Mouse (Mus musculus): ENCODE measurements around the gene Camk1d.
"Not testable (repeated sequence)": the region's sequence is repeated elsewhere in the genome, so short reads cannot be mapped to it uniquely, and the experiment has no call there.

The Camk1d gene

GRCm38 (mm10) chr2:5563685-5564084 lies 150.6 kb downstream of the Camk1d start:
- DNase-seq (ENCODE audit: low read depth, low spot score): no peak
- Histone ChIP-seq H3K27me3 (ENCODE audit: control insufficient read depth, insufficient read depth, low read length, poor library complexity, severe bottlenecking) (no peaks in the 10 kb centered on the region), H3K36me3 (ENCODE audit: control insufficient read depth, insufficient read depth, low read length, poor library complexity, severe bottlenecking) (peaks cover 4% of the 10 kb centered on the region; the same call in 1 of the 2 replicates)

DNA sequence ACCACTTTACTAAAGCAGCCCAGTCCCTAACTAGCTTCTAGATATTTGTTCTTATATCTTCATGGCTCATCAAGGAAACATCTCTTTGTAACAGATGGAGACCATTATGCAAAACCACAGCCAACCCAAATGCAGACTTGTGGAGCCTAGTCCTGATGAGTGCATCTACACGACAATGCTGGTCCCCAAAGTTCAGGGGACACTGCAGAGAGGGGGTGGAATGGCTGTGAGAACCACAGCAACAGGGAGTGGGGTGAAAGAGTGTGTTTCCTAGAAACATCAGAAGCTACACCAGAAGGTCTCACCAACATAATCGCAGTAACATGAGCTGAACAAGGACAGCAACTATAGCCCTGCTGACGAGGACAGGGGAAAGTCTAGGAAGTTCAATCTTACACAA lies 152.9 kb downstream of the Camk1d start:
- Histone ChIP-seq H3K36me3 (ENCODE audit: control insufficient read depth, insufficient read depth, low read length, poor library complexity, severe bottlenecking) (peaks cover 4% of the 10 kb centered on the region; the same call in 1 of the 2 replicates), H3K27me3 (ENCODE audit: control insufficient read depth, insufficient read depth, low read length, poor library complexity, severe bottlenecking) (no peaks in the 10 kb centered on the region)
- DNase-seq (ENCODE audit: low read depth, low spot score): no peak

GRCm38 (mm10) chr2:5553264-5553663 lies 161.1 kb downstream of the Camk1d start:
- DNase-seq (ENCODE audit: low read depth, low spot score): no peak
- Histone ChIP-seq H3K36me3 (ENCODE audit: control insufficient read depth, insufficient read depth, low read length, poor library complexity, severe bottlenecking) (no peaks in the 10 kb centered on the region; the same call in 1 of the 2 replicates), H3K27me3 (ENCODE audit: control insufficient read depth, insufficient read depth, low read length, poor library complexity, severe bottlenecking) (no peaks in the 10 kb centered on the region)

DNA sequence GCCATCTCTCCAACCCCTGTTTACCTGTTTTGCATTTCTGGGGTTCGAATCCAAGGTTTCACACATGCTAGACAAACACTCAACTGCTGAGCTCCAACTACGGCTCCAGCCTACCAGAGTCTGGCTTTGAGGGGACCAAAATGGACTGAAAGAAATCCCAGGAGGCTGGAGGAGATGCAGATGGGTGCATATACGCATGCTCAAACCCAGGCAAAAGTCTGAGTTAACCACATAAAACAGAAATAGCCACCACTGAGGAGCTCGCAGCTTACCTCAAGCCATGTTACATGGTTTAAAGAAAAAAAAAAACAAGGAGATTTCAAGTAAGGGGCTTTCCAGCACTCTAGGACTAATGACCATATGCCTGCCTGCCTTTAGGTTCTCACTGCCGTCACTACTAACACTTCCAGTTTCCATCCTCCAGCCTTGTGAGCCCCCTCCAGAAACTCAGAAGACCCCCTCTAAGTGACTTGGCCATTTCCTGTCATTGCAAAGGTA lies 162.5 kb downstream of the Camk1d start:
- no peaks in the 10 kb centered on the region for H3K27me3 ChIP-seq (ENCODE audit: control insufficient read depth, insufficient read depth, low read length, poor library complexity, severe bottlenecking)
- no peaks in the 10 kb centered on the region; the same call in 1 of the 2 replicates for H3K36me3 ChIP-seq (ENCODE audit: control insufficient read depth, insufficient read depth, low read length, poor library complexity, severe bottlenecking)
- DNase-seq (ENCODE audit: low read depth, low spot score): peak; percentile 52

DNA sequence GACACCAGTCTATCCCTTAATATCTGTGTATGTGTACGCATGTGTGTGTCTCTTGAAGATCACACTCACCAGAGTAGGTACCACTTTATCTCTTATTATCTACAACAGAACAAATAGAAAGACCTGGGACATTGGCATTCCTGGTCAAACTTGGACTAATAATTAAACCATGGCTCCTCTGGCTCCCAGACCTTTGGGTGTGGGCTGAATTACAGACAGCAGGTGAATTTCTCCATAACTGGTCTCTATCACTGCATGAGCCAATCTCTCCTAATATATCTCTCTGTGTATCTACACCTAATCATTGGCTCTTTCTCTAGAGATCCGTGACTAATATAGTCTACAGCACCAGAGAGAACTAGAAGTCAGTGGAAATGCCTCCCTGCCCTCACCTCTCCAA lies 165.0 kb downstream of the Camk1d start:
- no peaks in the 10 kb centered on the region for H3K27me3 ChIP-seq (ENCODE audit: control insufficient read depth, insufficient read depth, low read length, poor library complexity, severe bottlenecking)
- H3K36me3 ChIP-seq (ENCODE audit: control insufficient read depth, insufficient read depth, low read length, poor library complexity, severe bottlenecking): peaks cover under 1% of the 10 kb centered on the region; the same call in 1 of the 2 replicates
- DNase-seq (ENCODE audit: low read depth, low spot score): no peak

DNA sequence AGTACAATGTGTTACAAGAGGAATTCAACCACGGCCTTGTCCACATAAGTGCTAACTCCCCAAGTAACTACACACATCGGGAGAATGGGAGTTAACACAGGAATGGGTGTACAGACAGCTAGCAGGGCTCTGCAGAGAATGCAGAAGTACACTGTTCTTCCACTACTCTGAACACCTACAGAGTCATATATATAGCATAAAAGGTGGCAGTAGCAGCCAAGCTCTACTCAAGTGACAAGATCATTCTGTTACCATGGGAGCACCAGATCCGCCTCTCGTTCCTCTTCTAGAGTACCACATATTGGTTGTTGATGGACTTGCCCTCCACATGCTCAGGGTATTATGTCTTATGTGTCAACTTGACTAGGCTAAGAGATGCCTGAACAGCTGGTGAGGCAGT lies 165.4 kb downstream of the Camk1d start:
- H3K27me3 ChIP-seq (ENCODE audit: control insufficient read depth, insufficient read depth, low read length, poor library complexity, severe bottlenecking): no peaks in the 10 kb centered on the region
- DNase-seq (ENCODE audit: low read depth, low spot score): no peak
- H3K36me3 ChIP-seq (ENCODE audit: control insufficient read depth, insufficient read depth, low read length, poor library complexity, severe bottlenecking): peaks cover 2% of the 10 kb centered on the region; the same call in 1 of the 2 replicates

GRCm38 (mm10) chr2:5540870-5541269 lies 173.4 kb downstream of the Camk1d start:
- DNase-seq (ENCODE audit: low read depth, low spot score): no peak
- H3K27me3 ChIP-seq (ENCODE audit: control insufficient read depth, insufficient read depth, low read length, poor library complexity, severe bottlenecking): no peaks in the 10 kb centered on the region
- H3K36me3 ChIP-seq (ENCODE audit: control insufficient read depth, insufficient read depth, low read length, poor library complexity, severe bottlenecking): 0 out of 2 replicates have a peak, but pooled peaks cover 2% of the 10 kb centered on the region

GRCm38 (mm10) chr2:5539894-5540293 lies 174.4 kb downstream of the Camk1d start:
- not testable (repeated sequence) for H3K36me3 ChIP-seq (ENCODE audit: control insufficient read depth, insufficient read depth, low read length, poor library complexity, severe bottlenecking); H3K27me3 ChIP-seq (ENCODE audit: control insufficient read depth, insufficient read depth, low read length, poor library complexity, severe bottlenecking); DNase-seq (ENCODE audit: low read depth, low spot score)

- Histone ChIP-seq H3K36me3 (ENCODE audit: control insufficient read depth, insufficient read depth, low read length, poor library complexity, severe bottlenecking) (no peaks in the 10 kb centered on the region), H3K27me3 (ENCODE audit: control insufficient read depth, insufficient read depth, low read length, poor library complexity, severe bottlenecking) (no peaks in the 10 kb centered on the region)
- DNase-seq (ENCODE audit: low read depth, low spot score): no peak
Observed at GRCm38 (mm10) chr2:5533868-5534267, 180.4 kb downstream of the Camk1d start.

GRCm38 (mm10) chr2:5529992-5530391 lies 184.3 kb downstream of the Camk1d start:
- H3K36me3 ChIP-seq (ENCODE audit: control insufficient read depth, insufficient read depth, low read length, poor library complexity, severe bottlenecking): no peaks in the 10 kb centered on the region
- no peak for DNase-seq (ENCODE audit: low read depth, low spot score)
- no peaks in the 10 kb centered on the region for H3K27me3 ChIP-seq (ENCODE audit: control insufficient read depth, insufficient read depth, low read length, poor library complexity, severe bottlenecking)

DNA sequence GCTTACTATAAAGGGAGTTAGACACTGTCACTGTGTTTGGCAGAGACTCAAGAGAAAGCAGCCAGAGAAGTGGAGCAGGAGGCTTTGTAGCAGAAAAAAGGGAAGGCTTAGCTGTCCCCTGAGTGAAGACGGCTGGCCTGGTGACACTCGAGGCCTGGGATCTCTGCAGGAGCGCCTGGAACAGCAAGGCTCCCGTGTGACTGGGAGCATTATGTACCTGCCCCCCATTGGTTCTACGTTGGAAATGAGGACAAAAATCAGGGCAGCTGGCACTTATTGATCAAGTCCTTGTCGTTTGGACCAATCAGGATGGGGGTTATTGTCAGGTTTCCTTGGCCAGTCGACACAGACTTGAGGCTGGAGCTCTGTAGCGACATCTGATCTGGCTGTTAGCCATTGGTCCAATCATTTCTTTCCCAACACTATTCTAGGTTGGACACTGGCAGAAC lies 195.1 kb downstream of the Camk1d start:
- no peaks in the 10 kb centered on the region; the same call in 1 of the 2 replicates for H3K36me3 ChIP-seq (ENCODE audit: control insufficient read depth, insufficient read depth, low read length, poor library complexity, severe bottlenecking)
- H3K27me3 ChIP-seq (ENCODE audit: control insufficient read depth, insufficient read depth, low read length, poor library complexity, severe bottlenecking): no peaks in the 10 kb centered on the region
- no peak for DNase-seq (ENCODE audit: low read depth, low spot score)

- DNase-seq (ENCODE audit: low read depth, low spot score): no peak
- Histone ChIP-seq H3K27me3 (ENCODE audit: control insufficient read depth, insufficient read depth, low read length, poor library complexity, severe bottlenecking) (no peaks in the 10 kb centered on the region), H3K36me3 (ENCODE audit: control insufficient read depth, insufficient read depth, low read length, poor library complexity, severe bottlenecking) (no peaks in the 10 kb centered on the region; the same call in 1 of the 2 replicates)
Observed at GRCm38 (mm10) chr2:5515106-5515505, 199.2 kb downstream of the Camk1d start.

DNA sequence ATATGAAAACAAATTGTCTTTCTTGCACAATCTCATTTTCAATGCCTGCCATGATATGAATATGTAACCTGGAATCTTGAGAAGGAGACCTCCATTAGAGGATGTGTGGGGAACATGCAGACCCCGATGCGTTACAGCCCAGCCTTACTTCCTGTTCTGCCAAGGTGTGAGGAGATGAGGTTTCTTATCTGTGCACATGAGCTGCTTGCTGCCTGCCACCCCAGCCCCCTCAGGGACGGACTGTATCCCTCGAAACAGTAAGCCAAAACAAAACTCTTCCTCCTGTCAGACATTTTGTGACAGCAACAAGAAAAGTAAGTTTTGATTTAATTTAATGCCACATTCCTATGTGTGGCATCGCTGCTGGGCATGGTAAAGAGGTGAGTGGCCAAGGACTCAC lies 200.2 kb downstream of the Camk1d start:
- Histone ChIP-seq H3K27me3 (ENCODE audit: control insufficient read depth, insufficient read depth, low read length, poor library complexity, severe bottlenecking) (no peaks in the 10 kb centered on the region), H3K36me3 (ENCODE audit: control insufficient read depth, insufficient read depth, low read length, poor library complexity, severe bottlenecking) (no peaks in the 10 kb centered on the region; the same call in 1 of the 2 replicates)
- DNase-seq (ENCODE audit: low read depth, low spot score): no peak

- Histone ChIP-seq H3K27me3 (ENCODE audit: control insufficient read depth, insufficient read depth, low read length, poor library complexity, severe bottlenecking) (no peaks in the 10 kb centered on the region), H3K36me3 (ENCODE audit: control insufficient read depth, insufficient read depth, low read length, poor library complexity, severe bottlenecking) (no peaks in the 10 kb centered on the region; the same call in 1 of the 2 replicates)
- DNase-seq (ENCODE audit: low read depth, low spot score): no peak
Observed at GRCm38 (mm10) chr2:5513621-5514020, 200.7 kb downstream of the Camk1d start.

- no peak for DNase-seq (ENCODE audit: low read depth, low spot score)
- no peaks in the 10 kb centered on the region for H3K36me3 ChIP-seq (ENCODE audit: control insufficient read depth, insufficient read depth, low read length, poor library complexity, severe bottlenecking)
- no peaks in the 10 kb centered on the region for H3K27me3 ChIP-seq (ENCODE audit: control insufficient read depth, insufficient read depth, low read length, poor library complexity, severe bottlenecking)
Observed at GRCm38 (mm10) chr2:5510042-5510441, 204.3 kb downstream of the Camk1d start.

DNA sequence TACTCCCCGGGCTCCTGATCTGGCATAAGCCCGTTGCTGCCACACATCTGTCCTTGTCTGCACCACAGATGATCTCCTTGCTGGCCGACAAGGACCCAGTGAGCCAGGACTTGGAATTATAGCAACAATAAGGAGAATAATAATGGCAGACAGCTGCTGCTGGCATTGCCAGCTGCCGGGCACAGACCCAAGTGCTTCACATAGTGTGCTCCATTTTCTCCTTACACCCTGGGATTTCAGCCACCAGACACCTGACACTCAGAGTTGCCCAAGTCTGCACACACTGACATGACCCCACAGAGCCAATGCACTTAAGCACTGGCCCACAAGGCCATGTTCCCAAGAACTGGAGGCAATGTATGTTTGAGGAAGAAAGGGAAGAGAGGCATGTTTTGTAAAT lies 214.7 kb downstream of the Camk1d start:
- no peaks in the 10 kb centered on the region for H3K27me3 ChIP-seq (ENCODE audit: control insufficient read depth, insufficient read depth, low read length, poor library complexity, severe bottlenecking)
- DNase-seq (ENCODE audit: low read depth, low spot score): no peak
- no peaks in the 10 kb centered on the region; the same call in 1 of the 2 replicates for H3K36me3 ChIP-seq (ENCODE audit: control insufficient read depth, insufficient read depth, low read length, poor library complexity, severe bottlenecking)
